Mouse (Mus musculus) myocyte (in vitro differentiated cells): ENCODE results near the gene A230072I06Rik. TPM values are rescaled to one million over a fixed set of nuclear protein-coding genes. Genes with fewer than 3 reads are reported as not detected.

ENCODE experiments used
- H3K27me3 ChIP-seq: one replicate; pipeline ENCODE4 v1.6.1; 2011; ENCODE audit not compliant: control insufficient read depth, insufficient read depth, insufficient read length
- H3K36me3 ChIP-seq: one replicate; pipeline ENCODE4 v1.6.1; 2011; ENCODE audit not compliant: control insufficient read depth, insufficient read depth
- H3K4me2 ChIP-seq: one replicate; pipeline ENCODE4 v1.6.1; 2011; ENCODE audit warnings: low read depth, control low read depth
- H3K4me3 ChIP-seq: one replicate; pipeline ENCODE4 v1.5.1; 2011; ENCODE audit warnings: mild to moderate bottlenecking, control low read depth, moderate library complexity
- H3K79me2 ChIP-seq: one replicate; pipeline ENCODE4 v1.6.1; 2011; ENCODE audit not compliant: control insufficient read depth, insufficient read depth
- H3ac ChIP-seq: one replicate; pipeline ENCODE4 v1.6.1; 2011; ENCODE audit not compliant: control insufficient read depth, insufficient read length
- CEBPB ChIP-seq: IDR thresholded peaks from 2 replicates; pipeline ENCODE4 v1.6.1; 2011; ENCODE audit warnings: mild to moderate bottlenecking, moderate library complexity; ENCODE audit not compliant: poor library complexity, insufficient read depth, severe bottlenecking
- E2F4 ChIP-seq: IDR thresholded peaks from one replicate; pipeline ENCODE4 v1.6.1; 2011; ENCODE audit warnings: mild to moderate bottlenecking, control low read depth, moderate library complexity; ENCODE audit not compliant: insufficient read depth
- MAX ChIP-seq: IDR thresholded peaks from one replicate; pipeline ENCODE4 v1.6.1; 2011; ENCODE audit warnings: low read depth, mild to moderate bottlenecking, control low read depth
- MYOD1 ChIP-seq, 3 experiments: IDR thresholded peaks; one replicate each; pipeline ENCODE4 v1.6.1; 2011; ENCODE audit warnings: control low read depth in 2 of 3, low read depth in 2 of 3, mild to moderate bottlenecking in 2 of 3, moderate library complexity in 1 of 3; ENCODE audit not compliant: insufficient read length in 2 of 3, control insufficient read depth in 1 of 3
- MYOG ChIP-seq, 3 experiments: IDR thresholded peaks; one replicate each; pipeline ENCODE4 v1.6.1; 2011; ENCODE audit warnings: control low read depth in 2 of 3, low read depth in 2 of 3, mild to moderate bottlenecking in 2 of 3; ENCODE audit not compliant: insufficient read length in 2 of 3, control insufficient read depth in 1 of 3, insufficient read depth in 1 of 3
- POLR2A ChIP-seq: IDR thresholded peaks from one replicate; pipeline ENCODE4 v1.6.1; 2011; ENCODE audit warnings: low read depth, mild to moderate bottlenecking, control low read depth, moderate library complexity; ENCODE audit not compliant: insufficient read length
- POLR2AphosphoS2 ChIP-seq: IDR thresholded peaks from one replicate; pipeline ENCODE4 v1.6.1; 2011; ENCODE audit warnings: low read depth, control low read depth; ENCODE audit not compliant: insufficient read length
- REST ChIP-seq: IDR thresholded peaks from one replicate; pipeline ENCODE4 v1.6.1; 2011; ENCODE audit warnings: mild to moderate bottlenecking, control low read depth, moderate library complexity; ENCODE audit not compliant: insufficient read depth, insufficient read length
- SRF ChIP-seq: IDR thresholded peaks from one replicate; pipeline ENCODE4 v1.6.1; 2011; ENCODE audit warnings: low read depth; ENCODE audit not compliant: control insufficient read depth, insufficient read length
- TCF12 ChIP-seq: IDR thresholded peaks from one replicate; pipeline ENCODE4 v1.6.1; 2011; ENCODE audit warnings: mild to moderate bottlenecking, control low read depth; ENCODE audit not compliant: poor library complexity, insufficient read depth, severe bottlenecking
- TCF3 ChIP-seq: IDR thresholded peaks from one replicate; pipeline ENCODE4 v1.6.1; 2011; ENCODE audit warnings: low read depth, control low read depth; ENCODE audit not compliant: insufficient read length
- USF1 ChIP-seq: IDR thresholded peaks from one replicate; pipeline ENCODE4 v1.6.1; 2011; ENCODE audit warnings: low read depth, mild to moderate bottlenecking, control low read depth, moderate library complexity
- polyA plus RNA-seq: library from polyadenylated mRNA; unstranded; fragments of >200 nt; fragmentation: generic; extraction: Trizol; gene quantifications from one replicate; pipeline ENCODE4 v1.2.1, GENCODE M21; 2012; ENCODE audit warnings: missing spikeins

The A230072I06Rik gene
- polyA plus RNA-seq, 1 experiment = not detected

DNA sequence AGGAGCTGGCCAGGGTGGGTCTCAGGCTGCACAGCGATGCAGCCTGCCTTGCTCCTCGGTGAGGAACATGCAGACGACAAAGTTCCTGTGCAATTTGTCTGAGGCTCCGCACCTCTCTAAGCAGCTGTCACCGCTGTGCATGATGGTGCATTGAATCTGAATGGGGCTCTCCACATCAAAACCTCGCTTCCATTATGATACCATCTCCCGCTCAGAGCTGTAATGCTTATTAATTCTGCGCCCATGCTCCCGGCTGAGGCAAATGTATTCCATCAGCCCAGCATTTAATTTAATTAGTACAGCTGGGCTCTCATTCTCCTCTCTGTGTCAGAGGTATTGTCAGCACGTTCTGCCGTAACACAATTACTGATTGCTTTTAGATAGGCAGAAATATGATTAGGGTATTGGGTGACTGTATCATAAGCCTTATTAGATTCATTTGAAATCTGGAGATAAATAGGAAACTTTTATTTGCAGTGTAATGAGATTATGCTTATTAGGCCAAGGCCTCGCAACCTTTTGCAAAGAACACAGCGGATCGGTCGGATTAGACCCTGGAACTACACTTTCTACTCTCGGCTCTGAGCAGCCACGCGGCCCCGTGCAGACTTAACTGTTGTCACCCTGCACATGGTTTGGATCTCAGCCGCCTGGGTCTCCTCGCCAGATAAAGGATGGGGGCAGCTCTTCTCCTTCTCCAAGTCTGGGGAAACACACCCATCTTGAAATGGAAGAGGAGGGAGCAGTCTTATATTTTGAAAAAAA, 49.3 kb downstream of the A230072I06Rik start:
- TF ChIP-seq POLR2A (no peak), TCF12 (no peak), MYOD1 (IDR thresholded peaks at IDR 0.05; ENCODE audit: control insufficient read depth in 1 of 3, insufficient read length in 2 of 3, low read depth in 2 of 3) (no peak), CEBPB (no peak), E2F4 (no peak), SRF (no peak), POLR2AphosphoS2 (no peak), USF1 (no peak), REST (no peak), MYOG (IDR thresholded peaks at IDR 0.05; ENCODE audit: control insufficient read depth in 1 of 3, insufficient read depth in 1 of 3, insufficient read length in 2 of 3, low read depth in 2 of 3) (no peak), MAX (no peak)
- Histone ChIP-seq H3K4me2 (no peak overlapping the region), H3K36me3 (no peaks in the 10 kb centered on the region), H3K79me2 (no peaks in the 10 kb centered on the region), H3K4me3 (no peak overlapping the region), H3ac (no peak overlapping the region), H3K27me3 (peaks cover 24% of the 10 kb centered on the region)

DNA sequence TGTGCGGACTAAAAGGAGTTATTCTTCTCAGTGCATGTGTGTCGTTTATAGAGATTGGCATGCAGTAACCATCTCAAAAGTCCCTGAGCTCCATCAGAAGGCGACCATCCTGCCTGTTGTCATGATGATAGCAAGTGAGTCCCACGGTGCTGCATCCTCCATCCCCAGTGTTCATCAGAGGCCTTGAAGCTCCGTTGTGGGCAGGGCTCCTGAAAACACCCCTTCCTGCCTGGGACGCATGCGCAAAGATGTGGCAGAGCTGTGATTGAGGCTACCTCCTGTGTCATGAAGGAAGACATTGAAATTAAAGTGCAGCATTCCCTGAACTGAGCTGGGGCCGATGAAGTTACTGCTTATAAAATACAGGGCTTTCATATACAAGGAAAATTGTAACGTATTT, 49.9 kb downstream of the A230072I06Rik start:
- Histone ChIP-seq H3K79me2 (no peaks in the 10 kb centered on the region), H3ac (no peak overlapping the region), H3K4me3 (no peak overlapping the region), H3K27me3 (peaks cover 24% of the 10 kb centered on the region), H3K4me2 (no peak overlapping the region), H3K36me3 (no peaks in the 10 kb centered on the region)
- TF ChIP-seq REST (no peak), SRF (no peak)

DNA sequence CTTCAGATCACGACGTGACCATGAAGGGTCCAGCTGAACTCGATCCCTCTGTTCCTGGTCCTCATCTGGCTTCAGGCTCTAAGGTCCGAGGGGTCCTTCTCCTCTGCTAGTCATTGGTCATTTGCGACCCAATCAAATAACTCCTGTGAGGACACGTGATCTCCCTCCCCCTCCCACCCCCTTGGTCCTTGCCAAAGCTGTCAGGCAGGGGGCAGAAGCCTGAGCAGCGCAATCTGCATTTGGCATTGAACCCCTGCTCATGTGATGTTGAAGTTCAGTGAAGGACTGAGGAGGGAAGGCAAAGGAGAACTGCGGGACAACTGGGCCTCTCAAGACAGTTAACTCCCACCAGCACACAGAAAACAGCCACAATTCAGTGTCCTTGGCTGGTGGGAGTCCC, 51.4 kb downstream of the A230072I06Rik start:
- no peaks in the 10 kb centered on the region for H3K79me2 ChIP-seq
- H3ac ChIP-seq = no peak overlapping the region
- peaks cover 32% of the 10 kb centered on the region for H3K27me3 ChIP-seq
- H3K4me2 ChIP-seq = no peak overlapping the region
- no peaks in the 10 kb centered on the region for H3K36me3 ChIP-seq
- H3K4me3 ChIP-seq = no peak overlapping the region
- TF ChIP-seq MYOG (IDR thresholded peaks at IDR 0.05; ENCODE audit: control insufficient read depth in 1 of 3, insufficient read depth in 1 of 3, insufficient read length in 2 of 3, low read depth in 2 of 3) (no peak), E2F4 (no peak), MAX (no peak), TCF12 (no peak), CEBPB (no peak), POLR2AphosphoS2 (no peak), TCF3 (no peak), MYOD1 (IDR thresholded peaks at IDR 0.05; ENCODE audit: control insufficient read depth in 1 of 3, insufficient read length in 2 of 3, low read depth in 2 of 3) (no peak), POLR2A (no peak), SRF (no peak), REST (no peak), USF1 (no peak)

Other genes starting within 250 kb of the A230072I06Rik start
- not detected for gene Sox1, start 116.5 kb downstream of the A230072I06Rik start, polyA plus RNA-seq